Comparison of ENCODE assay signal across 8 mouse cellular contexts in the genomic region with DNA sequence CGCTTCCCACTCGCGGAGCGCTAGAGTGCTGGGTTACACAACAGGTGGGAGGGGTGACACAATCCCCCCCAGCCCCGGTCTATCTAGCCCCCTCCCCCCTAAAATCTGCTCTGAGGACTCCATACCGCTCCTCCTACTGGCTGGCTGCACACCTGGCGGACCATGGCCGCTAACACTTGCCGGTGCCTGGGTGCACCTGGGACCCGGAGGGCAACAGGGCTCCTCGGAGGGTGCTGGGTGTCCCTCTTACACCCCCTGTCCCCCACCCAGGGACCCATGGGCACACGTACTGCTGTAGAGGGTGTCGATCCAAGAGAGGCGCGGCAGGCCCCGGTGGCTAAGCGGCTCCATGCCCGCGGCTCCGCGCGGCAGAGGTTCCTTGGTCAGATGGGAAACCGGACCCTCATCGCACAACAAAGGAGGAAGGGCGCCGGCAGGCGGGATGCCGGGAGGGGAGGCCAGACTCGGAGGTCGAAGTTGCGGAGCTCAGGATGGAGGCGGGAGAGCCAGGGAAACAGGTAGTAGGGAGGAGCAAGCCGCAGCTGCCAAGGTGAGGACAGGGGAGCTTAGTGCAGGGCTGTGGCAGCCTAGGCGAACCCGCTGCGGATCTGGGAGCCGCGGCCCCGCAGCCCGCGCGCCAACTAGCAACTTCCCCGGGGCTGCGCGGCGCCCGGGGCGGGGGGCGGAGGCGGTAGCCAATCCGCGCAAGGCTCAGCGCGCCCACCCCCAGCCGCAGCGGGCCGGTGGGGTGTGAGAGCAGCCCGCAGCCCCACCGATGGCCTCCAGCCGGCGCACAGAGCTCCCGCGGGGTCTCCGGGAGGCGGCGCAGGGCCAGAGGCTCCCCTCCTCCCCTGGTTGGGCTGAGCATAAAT. TPM values are rescaled to one million over a fixed set of nuclear protein-coding genes. Genes with fewer than 3 reads are reported as not detected.
DNase-seq lines count a peak whose midpoint lies in the region; ATAC-seq and TF ChIP-seq lines count a peak whose summit lies in the region.

No protein-coding gene starts in this region.

- peaks cover 12% of the 10 kb centered on the region for H3K9me3 ChIP-seq in megakaryocyte, embryonic 14.5 days
- H3K9me3 ChIP-seq in heart, embryonic 13.5 days, result no peaks in the 10 kb centered on the region
- no peaks in the 10 kb centered on the region for H3K9me3 ChIP-seq in stomach, embryonic 15.5 days

- peaks cover 94% of the 10 kb centered on the region for H3K27me3 ChIP-seq in megakaryocyte, embryonic 14.5 days (replicated peaks)
- H3K27me3 ChIP-seq in heart, embryonic 13.5 days (replicated peaks), result peaks cover 54% of the 10 kb centered on the region
- peaks cover 7% of the 10 kb centered on the region; the same call in 1 of the 2 replicates for H3K27me3 ChIP-seq in stomach, embryonic 15.5 days (replicated peaks)

- peaks cover 99% of the 10 kb centered on the region for H3K79me2 ChIP-seq in macrophage (ENCODE audit: inconsistent target)

- peak; percentile 61; the same call in 1 of the 2 replicates for TF ChIP-seq POLR2A in cortical plate, adult 2 months (IDR thresholded peaks at IDR 0.05; ENCODE audit: extremely low read depth, insufficient read depth, low read length)

- WGBS in heart, embryonic 13.5 days, result 2% methylated on average over 66 of the region's 66 CpGs
- WGBS in macrophage (ENCODE audit: missing documents), result 20% methylated on average over 66 of the region's 66 CpGs
- WGBS in stomach, embryonic 15.5 days, result under 1% methylated on average over 64 of the region's 66 CpGs

- TF ChIP-seq CTCF in cortical plate, adult 2 months (IDR thresholded peaks at IDR 0.05; ENCODE audit: extremely low read depth, insufficient read depth, low read length), result no peak

- peak overlapping the region; percentile 79 for H3K9ac ChIP-seq in heart, embryonic 13.5 days
- peak overlapping the region; percentile 52 for H3K9ac ChIP-seq in stomach, embryonic 15.5 days

- peaks cover 22% of the 10 kb centered on the region for H3K4me1 ChIP-seq in megakaryocyte, embryonic 14.5 days
- H3K4me1 ChIP-seq in cortical plate, adult 2 months (ENCODE audit: control insufficient read depth, insufficient read depth, low read length), result peaks cover 11% of the 10 kb centered on the region
- peaks cover 18% of the 10 kb centered on the region for H3K4me1 ChIP-seq in heart, embryonic 13.5 days
- peaks cover 21% of the 10 kb centered on the region; the same call in 1 of the 2 replicates for H3K4me1 ChIP-seq in stomach, embryonic 15.5 days

- DNase-seq in layer of hippocampus, adult 8-10 months (ENCODE audit: low spot score in 2 of 2), result peak; percentile 38 to 59
- no peak for DNase-seq in natural killer cell, adult 2 months (ENCODE audit: low spot score in 2 of 2)

- H3K4me2 ChIP-seq in heart, embryonic 13.5 days, result peak overlapping the region; percentile 91
- H3K4me2 ChIP-seq in stomach, embryonic 15.5 days, result peak overlapping the region; percentile 98

- H3K4me3 ChIP-seq in megakaryocyte, embryonic 14.5 days (replicated peaks), result peak overlapping the region; percentile 79
- peak overlapping the region; percentile 90 for H3K4me3 ChIP-seq in cortical plate, adult 2 months (ENCODE audit: insufficient read depth, low read length)
- H3K4me3 ChIP-seq in heart, embryonic 13.5 days, result peak overlapping the region; percentile 68
- H3K4me3 ChIP-seq in macrophage (ENCODE audit: inconsistent target), result no peak overlapping the region; the same call in 1 of the 2 replicates
- H3K4me3 ChIP-seq in stomach, embryonic 15.5 days (replicated peaks), result peak overlapping the region; percentile 58

- H3K36me3 ChIP-seq in megakaryocyte, embryonic 14.5 days (replicated peaks; ENCODE audit: low read length), result no peaks in the 10 kb centered on the region
- no peaks in the 10 kb centered on the region for H3K36me3 ChIP-seq in heart, embryonic 13.5 days
- H3K36me3 ChIP-seq in macrophage (ENCODE audit: inconsistent target), result no peaks in the 10 kb centered on the region
- no peaks in the 10 kb centered on the region for H3K36me3 ChIP-seq in stomach, embryonic 15.5 days

- peak overlapping the region; percentile 97 for H3K27ac ChIP-seq in cortical plate, adult 2 months (ENCODE audit: insufficient read depth, low read length)
- H3K27ac ChIP-seq in heart, embryonic 13.5 days (replicated peaks), result no peak overlapping the region
- H3K27ac ChIP-seq in macrophage, result peak overlapping the region; percentile 75; the same call in 1 of the 2 replicates
- H3K27ac ChIP-seq in stomach, embryonic 15.5 days, result no peak overlapping the region

- no peak for ATAC-seq in megakaryocyte, adult 5-6 weeks (ENCODE audit: poor library complexity, severe bottlenecking)
- peak; percentile 43; the same call in 1 of the 2 replicates for ATAC-seq in heart, embryonic 13.5 days (ENCODE audit: extremely low read depth, insufficient number of reproducible peaks, low FRiP score, low TSS enrichment)
- ATAC-seq in stomach, embryonic 15.5 days (ENCODE audit: insufficient read depth, low FRiP score, low read depth), result peak; percentile 79

RNA-seq across cellular contexts. Expression of gene Abr, which starts 51.1 kb away (rescaled TPM):
- 6.3 and 8.5 TPM in 2 replicates for polyA plus RNA-seq in megakaryocyte, embryonic 14.5 days (2012; ENCODE audit: insufficient read depth, low replicate concordance)
- total RNA-seq in megakaryocyte, adult 5-6 weeks (2015), result 45.8 and 47.9 TPM in 2 replicates
- 78.4 and 84.4 TPM in 2 replicates for total RNA-seq in megakaryocyte, adult 5-6 weeks (2017)
- 266 and 292 TPM in 2 replicates for polyA plus RNA-seq in cortical plate, adult 2 months (2012; rRNA removed)
- polyA plus RNA-seq in heart, embryonic 13.5 days (2015; fragmentation: Nextera tagmentation; extraction: Ambion mirVana), result 21.1 and 22.8 TPM in 2 replicates
- total RNA-seq in layer of hippocampus, adult 8-10 months (2022), result 100 to 1,000 TPM; 464 to 480 (median 470) TPM
- 1,000 to 10,000 TPM in 3 of 26 experiments, 100 to 1,000 TPM in 23; 385 to 3,736 (median 481) TPM for total RNA-seq in macrophage (2018; cell fraction: chromatin; rRNA removed)
- total RNA-seq in macrophage (2018; cell fraction: cytosol; rRNA removed), result 100 to 1,000 TPM; 135 to 283 (median 184) TPM
- 1,000 to 10,000 TPM in 1 of 26 experiments, 100 to 1,000 TPM in 25; 247 to 1,640 (median 305) TPM for total RNA-seq in macrophage (2018; cell fraction: nucleus; rRNA removed)
- polyA plus RNA-seq in macrophage (2018), result 100 to 138 TPM (median 115 TPM) in 3 replicates
- polyA plus RNA-seq in stomach, embryonic 15.5 days (2015; fragmentation: Nextera tagmentation; extraction: Ambion mirVana), result 37.4 and 41.8 TPM in 2 replicates

Comparison
In these comparisons a context has a peak if more than half of its experiments do, and no peak if none do; other contexts are left out.
1. H3K27ac ChIP-seq: peak in cortical plate, adult 2 months (single experiment) and macrophage (single experiment); none in heart, embryonic 13.5 days (single experiment) and stomach, embryonic 15.5 days (single experiment).
2. DNase-seq: peak in layer of hippocampus, adult 8-10 months (2 of 2); none in natural killer cell, adult 2 months (0 of 2).